Mouse (Mus musculus) hematopoietic stem cell, adult 5-6 weeks (primary cell): ENCODE results near the gene Lrrc42. TPM values are rescaled to one million over a fixed set of nuclear protein-coding genes. Genes with fewer than 3 reads are reported as not detected.

Source experiments
- ATAC-seq, 2 experiments: fragments of 125-278 bp in 1 of 2; replicated peaks in 1 of 2; 2 replicates each; pipeline ENCODE4 v1.8.0; 2016 to 2017; ENCODE audit warnings: inconsistent platforms in 2 of 2, mild to moderate bottlenecking in 2 of 2, moderate number of reproducible peaks in 2 of 2, low read depth in 1 of 2, moderate TSS enrichment in 1 of 2; ENCODE audit not compliant: low FRiP score in 2 of 2, poor library complexity in 2 of 2, severe bottlenecking in 2 of 2, insufficient read depth in 1 of 2, low TSS enrichment in 1 of 2
- total RNA-seq: library from RNA; stranded (forward); fragments of 172-1452, 232-1000 nt; gene quantifications from 2 replicates; pipeline ENCODE4 v1.2.3, GENCODE M21; 2017

Gene Lrrc42
- 9.1 and 11.2 TPM in 2 replicates for total RNA-seq

- ATAC-seq: peak; percentile 91 to 93
These were observed at the start of gene Lrrc42, which contains the start of gene Hspb11 for GRCm38 (mm10) chr4:107253125-107254091. Gene Lrrc42, minus strand, starts transcription at chr4:107253532. Gene Hspb11, plus strand, starts transcription at chr4:107253593.

DNA sequence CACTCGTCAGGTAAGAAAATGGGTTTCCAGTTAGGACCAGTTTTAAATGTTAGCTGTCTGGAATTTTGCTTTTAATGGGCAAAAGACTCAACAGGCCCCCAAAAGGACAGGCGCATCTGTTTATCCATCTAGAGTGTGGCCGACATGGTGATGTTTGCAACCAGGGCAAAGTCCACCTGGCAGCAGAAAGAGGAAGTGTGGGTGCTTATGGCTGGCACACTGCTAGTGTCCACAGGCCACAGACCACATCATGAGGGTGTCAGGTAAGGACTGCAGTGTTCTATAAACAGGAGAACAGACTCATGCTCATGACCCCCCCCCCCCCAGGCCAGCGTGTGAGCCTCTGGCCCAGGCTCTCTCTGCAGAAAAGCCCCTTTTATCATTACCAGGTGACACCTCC lies 49.5 kb upstream of the Lrrc42 start:
- ATAC-seq: peak; percentile 71 to 74

DNA sequence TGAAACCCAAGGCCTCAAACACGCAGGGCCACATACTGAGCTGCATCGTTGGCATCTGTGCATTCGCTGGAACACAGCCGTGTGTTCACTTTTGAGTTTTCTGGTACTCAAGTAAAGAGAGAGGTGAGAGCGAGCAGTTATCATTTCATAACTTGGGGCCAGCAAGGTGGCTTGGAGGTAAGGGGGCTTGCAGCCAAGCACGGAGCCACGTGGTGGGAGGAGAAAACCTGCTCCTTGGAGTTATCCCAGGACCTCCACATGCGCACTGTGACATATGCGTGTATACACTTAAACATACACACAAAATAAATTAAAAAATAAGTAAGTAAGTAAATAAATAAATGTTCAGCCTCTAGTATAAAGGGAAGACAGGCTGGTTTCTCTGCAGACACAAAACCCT lies 48.9 kb upstream of the Lrrc42 start:
- ATAC-seq: no peak

DNA sequence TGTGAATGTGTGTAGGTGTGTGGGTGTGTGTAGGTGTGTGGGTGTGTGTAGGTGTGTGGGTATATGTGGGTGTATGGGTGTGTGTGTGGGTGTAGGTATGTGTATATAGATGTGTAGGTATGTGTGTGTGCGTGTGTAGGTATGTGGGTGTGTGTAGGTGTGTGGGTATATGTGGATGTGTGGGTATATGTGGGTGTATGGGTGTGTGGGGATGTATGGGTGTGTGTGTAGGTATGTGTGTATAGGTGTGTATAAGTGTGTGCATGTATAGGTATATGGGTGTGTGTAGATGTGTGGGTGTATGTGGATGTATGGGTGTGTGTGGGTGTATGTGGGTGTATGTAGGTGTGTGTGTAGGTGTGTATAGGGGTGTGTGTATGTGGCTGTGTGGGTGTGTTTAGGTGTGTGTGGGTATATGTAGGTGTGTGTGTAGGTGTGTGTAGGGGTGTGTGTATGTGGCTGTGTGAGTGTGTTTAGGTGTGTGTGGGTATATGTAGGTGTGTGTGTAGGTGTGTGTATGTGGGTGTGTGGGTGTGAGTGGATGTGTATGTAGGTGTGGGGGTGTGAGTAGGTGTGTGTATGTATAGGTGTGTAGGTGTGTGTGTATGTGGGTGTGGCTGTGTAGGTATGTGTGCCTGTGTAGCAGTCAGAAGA lies 47.7 kb upstream of the Lrrc42 start:
- no peak for ATAC-seq

GRCm38 (mm10) chr4:107300371-107300770 lies 47.0 kb upstream of the Lrrc42 start:
- ATAC-seq: no peak; a peak in 1 of 4 replicates

DNA sequence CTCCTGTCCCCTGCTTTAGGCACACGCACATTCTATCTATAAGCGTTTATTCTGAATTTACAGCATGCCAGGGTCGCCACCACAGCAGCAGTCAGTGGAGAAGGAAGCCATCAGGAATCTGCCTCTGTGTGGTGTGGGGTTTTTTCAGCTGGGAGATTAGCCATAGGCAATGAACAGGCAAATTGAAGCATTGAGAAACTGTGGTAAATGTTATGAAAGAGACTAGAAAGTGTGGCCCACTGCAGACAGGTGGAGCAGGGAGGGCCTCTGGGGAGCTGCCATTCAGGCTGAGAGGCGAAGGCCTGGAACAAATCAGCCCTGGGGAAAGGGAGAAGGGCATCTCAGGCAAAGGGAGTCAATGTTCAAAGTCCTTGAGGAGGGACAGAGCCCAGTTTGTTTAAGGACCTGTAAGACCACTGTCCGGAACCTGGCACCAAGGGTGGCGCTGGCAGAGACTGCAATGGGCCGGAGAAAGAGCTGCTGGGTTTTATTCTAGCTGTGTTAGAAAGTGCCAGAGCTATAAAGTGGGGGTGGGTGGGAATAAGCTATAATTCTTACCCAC lies 46.5 kb upstream of the Lrrc42 start:
- peak in 1 of 2 experiments; percentile 47; a peak in 1 of 4 replicates for ATAC-seq

DNA sequence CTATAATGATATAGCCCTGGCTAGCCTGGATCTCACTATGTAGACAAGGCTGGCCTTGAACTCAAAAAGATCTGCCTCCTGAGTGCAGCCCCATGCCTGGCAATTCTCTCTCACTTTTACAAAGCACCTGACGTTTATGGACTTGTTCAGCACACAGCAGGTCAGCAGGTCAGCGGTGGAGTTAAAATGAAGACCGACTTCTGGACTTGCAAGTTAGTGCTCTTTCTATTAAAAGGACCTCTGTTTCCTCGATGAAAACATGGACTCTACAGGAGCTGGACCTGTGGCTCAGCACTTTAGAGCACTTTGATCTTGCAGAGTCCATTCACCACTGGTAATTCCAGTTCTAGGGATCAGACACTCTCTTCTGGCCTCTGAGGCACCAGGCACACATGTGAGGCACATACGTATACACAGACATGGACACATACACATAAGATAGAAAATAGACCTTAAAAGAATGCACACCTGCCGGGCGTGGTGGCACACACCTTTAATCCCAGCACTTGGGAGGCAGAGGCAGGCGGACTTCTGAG lies 44.8 kb upstream of the Lrrc42 start:
- ATAC-seq: no peak

GRCm38 (mm10) chr4:107292273-107292662 lies 38.9 kb upstream of the Lrrc42 start:
- no peak for ATAC-seq

DNA sequence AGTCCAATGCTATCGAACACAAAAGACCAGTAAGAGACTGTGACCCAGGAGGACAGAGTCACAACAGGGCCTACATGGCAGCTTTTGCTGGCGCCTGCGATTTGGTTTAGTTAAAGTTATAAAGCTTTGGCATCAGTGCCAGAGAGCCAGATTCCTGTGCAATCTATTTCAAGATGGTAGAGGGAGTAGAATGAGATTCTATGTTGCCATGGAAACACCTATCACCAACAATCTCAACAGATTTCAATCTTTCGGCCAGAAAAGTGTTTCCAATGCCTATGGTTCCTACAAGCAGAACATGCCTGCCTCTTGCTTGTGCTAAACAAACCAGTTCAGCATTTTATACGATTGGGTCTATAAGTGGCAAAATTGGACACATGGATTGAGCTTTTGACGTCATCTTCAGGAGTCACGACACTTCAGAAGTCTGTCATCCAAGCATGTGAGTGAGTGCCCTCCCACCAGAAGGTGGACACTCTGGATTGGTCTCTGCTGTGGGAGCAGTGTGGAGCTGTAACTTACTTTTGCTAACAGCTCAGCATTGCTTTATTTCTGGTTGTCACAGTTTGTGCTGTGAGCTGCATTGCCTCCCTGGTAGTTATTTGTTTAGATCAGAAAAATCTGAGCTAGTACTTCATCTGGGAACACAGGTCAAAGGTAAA lies 38.4 kb upstream of the Lrrc42 start:
- ATAC-seq: no peak

DNA sequence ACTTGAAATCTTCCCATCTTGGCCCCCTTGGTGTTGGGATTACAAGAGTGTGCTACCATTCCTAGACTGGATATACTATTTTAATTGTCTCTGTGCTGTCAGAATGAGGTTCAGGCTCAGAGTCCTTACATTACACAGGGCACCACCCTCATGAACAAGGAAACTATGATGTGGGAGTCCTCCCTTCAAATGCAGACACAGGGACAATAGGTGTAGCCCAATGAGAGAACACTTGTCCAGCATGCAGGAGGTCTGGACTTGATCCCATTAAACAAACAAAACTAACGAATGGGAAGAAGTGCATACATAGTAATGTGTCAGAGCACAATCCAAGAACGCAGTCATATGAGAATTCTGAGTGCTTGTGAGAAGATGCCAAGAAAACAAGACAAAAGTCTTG lies 34.2 kb upstream of the Lrrc42 start:
- ATAC-seq: no peak

DNA sequence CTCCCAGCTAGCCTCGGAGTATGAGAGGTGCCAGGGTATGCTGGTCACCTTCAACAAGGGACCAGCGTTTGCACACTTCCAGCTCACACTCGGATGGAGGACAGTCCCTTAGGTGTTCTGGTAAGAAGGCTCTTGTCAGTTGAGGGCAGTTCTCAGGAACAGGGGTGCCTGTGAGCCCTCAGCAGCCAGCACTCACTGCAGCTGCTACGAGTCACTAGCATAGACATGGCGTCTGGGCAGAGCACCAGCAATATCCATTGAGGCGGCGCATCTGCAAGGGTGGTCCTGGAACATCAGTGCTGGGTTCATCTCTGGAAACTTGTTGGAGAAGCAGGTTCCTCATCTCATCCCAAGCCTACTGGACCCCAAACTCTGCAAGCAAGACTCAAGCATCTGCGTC lies 33.1 kb upstream of the Lrrc42 start:
- no peak for ATAC-seq

- peak; percentile 90 for ATAC-seq
These were observed 32.3 kb upstream of the Lrrc42 start for GRCm38 (mm10) chr4:107285446-107286200.

GRCm38 (mm10) chr4:107280843-107281475 lies 27.6 kb upstream of the Lrrc42 start:
- ATAC-seq: no peak

DNA sequence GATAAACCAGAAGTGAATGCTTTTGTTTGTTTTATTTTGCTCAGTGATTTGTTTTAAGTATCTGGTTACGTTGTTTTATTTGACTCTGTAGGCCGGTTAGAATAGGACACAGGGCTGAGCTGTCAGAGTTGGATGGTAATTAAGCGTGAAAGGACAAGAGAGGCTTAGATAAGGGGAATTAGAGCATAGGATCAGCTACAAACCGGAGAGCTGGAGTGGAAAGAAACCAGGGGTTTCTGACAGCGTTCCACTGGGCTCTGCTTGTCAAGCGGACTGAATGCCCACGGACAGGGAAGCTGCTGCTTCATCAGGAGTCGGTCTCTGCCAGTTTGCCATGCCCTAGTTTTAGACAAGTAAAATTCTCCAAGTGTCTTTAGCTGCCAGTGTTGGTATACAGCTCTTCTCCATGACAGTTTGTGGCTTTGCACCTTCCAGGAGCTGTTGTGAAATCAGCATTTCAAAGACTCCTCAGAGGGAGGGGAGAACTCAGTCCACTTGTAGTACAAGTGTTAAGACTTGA lies 24.9 kb upstream of the Lrrc42 start:
- ATAC-seq: no peak

GRCm38 (mm10) chr4:107274511-107274910 lies 21.2 kb upstream of the Lrrc42 start:
- ATAC-seq: no peak

DNA sequence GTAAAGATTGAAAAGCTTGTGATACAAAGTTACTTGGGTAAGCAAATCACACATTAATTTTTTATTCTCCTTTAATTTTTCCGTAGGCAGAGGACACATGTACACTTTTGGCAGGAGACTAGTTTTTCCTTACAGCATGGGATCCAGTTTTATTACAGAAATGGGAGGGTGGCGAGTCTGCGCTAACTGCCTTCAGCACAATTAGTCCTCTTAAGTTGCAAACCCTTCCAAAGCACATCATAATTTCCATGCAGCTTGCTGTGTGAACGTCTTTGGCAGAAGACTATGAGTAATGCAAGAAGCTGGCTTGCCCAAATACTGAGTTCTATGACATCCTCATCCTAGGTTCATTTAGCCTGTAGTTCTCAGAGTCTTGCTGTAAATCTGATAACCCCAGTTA lies 20.4 kb upstream of the Lrrc42 start:
- no peak for ATAC-seq
